Mouse (Mus musculus): ENCODE results near the gene Otud5.
"Not testable (repeated sequence)": the region's sequence is repeated elsewhere in the genome, so short reads cannot be mapped to it uniquely, and the experiment has no call there.

The Otud5 gene

DNA sequence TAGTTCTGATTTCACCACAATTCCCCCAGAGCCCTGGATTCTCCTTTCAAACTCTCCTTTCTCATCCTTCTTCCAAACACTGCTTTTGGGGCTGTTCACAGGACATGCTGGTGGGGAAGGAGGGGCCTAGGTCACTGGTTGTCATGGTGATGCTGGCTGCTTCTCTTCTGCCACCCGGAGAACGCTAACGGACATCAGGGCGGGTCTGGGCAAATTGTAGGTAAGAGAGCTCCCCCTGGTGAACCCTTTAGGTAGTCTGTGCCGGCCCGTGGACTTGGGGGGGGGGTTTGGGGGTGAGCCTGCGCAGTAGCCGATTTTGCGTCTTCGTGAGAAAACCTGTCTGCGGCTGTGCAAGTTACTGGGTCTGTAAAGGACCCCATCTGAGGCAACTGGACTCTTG, 38.7 kb downstream of the Otud5 start:
- DNase-seq (ENCODE audit: low read depth), result peak; percentile 91

DNA sequence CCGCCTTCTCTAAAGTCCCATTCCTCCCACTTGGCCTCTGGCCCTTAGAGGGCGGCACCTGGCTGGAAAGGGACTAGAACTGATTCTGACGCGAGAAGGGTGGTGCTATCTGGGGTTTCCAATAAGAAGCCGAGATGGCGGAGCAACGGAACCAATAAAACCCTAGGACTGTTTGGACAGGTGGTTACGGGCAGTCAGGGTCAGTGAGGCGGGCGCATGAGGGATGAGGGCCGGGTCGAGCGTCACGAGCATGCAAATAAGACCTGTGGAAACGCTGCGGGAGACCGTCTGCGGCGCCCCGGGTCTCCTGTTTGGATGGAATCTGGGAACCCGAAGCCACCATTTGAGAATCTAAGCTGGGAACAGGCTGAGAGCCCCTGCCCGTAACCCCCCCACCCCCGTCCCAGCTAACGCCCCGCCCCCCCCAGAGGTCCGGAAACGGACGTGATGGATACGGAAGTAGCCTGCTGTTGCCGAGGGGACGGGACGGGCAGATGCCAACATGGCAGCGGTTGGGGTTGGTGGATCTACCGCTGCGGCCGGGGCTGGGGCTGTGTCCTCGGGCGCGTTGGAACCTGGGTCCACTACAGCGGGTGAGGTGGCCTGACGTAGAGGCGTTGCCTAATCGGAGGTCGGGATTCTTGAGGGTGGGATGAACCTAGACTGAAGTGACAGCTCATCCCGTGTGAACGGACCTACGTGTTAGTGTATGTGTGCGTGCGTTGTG, 42.8 kb downstream of the Otud5 start, which contains the start of gene Slc35a2:
Gene Slc35a2 (plus strand): TSS at position 188 of the 727 bp plus-strand sequence.
- DNase-seq (ENCODE audit: low read depth), result peak; percentile 95

DNA sequence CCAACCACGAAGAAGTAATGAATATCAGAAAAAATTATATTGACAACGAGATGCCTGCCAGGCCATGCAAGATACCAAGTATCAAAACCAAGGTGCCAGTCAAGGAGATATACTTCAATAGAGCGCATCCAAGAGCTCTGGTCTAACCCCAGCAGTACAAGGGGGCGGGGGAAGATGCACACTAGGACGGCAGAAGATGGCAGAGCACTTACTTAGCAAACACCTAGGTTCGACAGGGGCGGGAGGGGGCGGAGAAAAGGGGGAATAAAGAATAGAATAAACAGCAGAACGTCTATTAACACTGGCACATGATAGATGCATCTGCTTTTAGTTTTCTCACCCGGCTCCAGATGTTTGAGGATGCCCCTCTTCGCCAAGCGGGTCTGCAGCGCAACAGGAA, 57.0 kb downstream of the Otud5 start:
- peak; percentile 21 for DNase-seq (ENCODE audit: low read depth)

DNA sequence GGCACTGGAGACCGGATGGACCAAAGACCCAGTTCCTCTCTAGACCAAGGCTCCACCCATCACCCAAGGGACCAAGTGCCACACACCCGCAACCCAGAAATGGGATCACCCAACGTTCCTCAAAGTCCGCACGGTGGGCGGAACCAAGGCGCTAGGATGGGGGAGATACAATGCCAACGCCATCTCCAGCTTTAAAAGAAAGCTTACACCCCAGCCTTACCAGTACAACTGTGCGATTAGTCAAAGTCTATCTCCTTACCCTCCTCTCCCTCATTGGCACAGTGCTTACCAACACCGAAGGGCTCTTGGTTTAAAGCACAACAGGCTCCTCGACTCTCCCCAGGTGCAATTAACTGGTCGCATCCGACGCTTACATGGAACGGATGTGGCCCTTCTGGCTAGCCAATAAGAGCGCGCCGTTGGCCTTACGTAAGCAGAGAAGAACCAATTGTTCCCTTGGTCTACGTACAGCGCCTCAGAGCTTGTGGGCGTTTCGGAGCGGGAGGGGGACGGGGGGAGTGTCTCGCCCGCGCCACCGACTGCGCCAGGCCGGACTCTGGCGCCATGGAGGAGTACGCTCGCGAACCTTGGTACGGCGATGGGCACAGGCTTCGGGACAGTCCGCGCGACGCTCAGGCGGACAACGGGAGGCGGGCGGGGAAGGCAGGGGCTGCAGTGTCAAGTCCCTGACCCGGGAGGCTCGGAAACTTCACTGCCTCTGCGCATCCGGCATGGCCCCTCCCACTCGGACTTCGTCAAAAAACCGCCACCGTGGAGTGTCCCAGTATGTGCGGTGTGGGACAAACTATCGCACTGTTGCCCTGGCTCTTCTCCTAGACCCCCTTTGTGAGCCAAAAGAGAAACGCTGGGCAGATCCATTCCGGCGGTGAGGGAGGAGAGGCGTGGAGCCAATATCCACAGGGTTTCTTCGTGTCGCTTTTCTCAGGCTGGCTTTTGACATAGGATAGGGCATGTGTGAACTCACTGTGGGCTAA, 58.0 kb downstream of the Otud5 start, which contains the start of the genes Pqbp1 and Timm17b:
Gene Pqbp1 (minus strand): TSS at position 390 of the 995 bp plus-strand sequence.
Gene Timm17b (plus strand): TSS at position 478 of the 995 bp plus-strand sequence.
- peak; percentile 98 for DNase-seq (ENCODE audit: low read depth)

DNA sequence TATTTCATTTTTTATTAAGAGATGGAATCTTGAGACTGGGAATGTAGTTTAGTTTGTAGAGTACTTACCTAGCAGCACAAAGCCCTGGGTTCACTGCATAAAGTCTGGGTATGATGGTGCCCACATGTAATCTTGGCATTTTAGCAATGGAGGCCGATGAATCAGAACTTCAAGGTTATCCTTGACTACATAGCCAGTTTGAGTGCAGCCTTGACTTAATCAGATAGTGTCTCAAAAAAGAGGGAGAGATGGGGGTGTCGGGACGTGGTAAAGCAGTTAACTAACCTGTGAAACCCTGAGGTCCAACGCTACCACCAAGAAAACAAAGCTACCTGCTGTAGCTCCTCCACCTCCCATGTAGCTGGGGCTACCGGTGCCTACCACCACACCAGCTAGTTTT, 63.3 kb downstream of the Otud5 start:
- no peak for DNase-seq (ENCODE audit: low read depth)

DNA sequence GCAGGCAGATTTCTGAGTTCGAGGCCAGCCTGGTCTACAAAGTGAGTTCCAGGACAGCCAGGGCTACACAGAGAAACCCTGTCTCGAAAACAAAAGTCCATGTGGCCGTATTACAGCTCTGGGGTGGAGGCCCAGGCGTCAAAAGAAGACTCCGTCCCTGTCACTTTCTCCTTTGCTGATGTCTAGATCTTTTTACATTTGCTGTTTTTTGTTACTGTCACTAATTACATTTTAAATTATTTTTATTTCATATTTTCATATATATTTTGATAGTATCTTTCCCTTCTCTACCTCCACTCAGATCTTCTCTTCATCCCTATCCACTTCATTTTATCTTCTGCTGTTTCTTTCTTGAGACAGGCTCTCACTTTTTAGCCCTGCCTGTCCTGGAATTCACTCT, 66.6 kb downstream of the Otud5 start, which contains the start of gene Gm10491:
Gene Gm10491 (minus strand): TSS at position 101 of the 400 bp plus-strand sequence.
- DNase-seq (ENCODE audit: low read depth), result no peak

DNA sequence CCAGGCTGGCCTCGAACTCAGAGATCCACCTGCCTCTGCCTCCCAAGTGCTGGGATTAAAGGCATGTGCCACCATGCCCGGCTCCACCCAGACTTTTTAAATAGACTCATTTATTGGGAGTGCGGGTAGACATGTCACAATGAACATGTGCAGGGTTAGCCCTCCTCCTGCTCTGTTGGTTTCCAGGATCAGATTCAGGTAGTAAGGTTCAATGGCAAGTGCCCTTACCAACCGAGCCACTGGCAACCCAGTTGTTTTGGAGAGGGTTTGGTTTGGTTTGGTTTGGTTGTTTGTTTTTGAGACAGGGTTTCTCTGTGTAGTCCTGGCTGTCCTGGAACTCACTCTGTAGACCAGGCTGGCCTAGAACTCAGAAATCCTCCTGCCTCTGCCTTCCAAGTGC, 68.1 kb downstream of the Otud5 start, which contains the start of gene Gm10490:
Gene Gm10490 (plus strand): TSS at position 301 of the 400 bp plus-strand sequence.
- not testable (repeated sequence) for DNase-seq (ENCODE audit: low read depth)

DNA sequence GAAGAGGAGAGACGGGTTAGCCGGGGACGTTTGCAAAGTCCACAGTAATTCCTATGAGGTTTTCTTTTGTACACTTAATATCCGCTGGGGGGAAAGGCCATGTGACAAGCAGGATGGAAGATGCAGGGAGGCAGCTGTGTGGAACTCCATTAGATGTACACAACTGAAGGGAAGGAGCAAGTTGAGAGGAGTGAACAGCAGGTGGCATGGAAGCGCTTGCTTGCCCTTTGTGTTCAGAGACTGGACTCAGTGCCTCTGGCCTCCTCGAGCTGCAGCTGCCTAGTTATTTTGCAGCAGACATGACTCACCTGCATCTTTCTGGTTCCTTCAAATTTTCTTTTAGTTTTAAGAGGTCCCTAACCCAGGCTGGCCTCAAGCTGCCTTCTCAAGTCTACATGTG, 69.3 kb downstream of the Otud5 start:
- peak; percentile 5 for DNase-seq (ENCODE audit: low read depth)

DNA sequence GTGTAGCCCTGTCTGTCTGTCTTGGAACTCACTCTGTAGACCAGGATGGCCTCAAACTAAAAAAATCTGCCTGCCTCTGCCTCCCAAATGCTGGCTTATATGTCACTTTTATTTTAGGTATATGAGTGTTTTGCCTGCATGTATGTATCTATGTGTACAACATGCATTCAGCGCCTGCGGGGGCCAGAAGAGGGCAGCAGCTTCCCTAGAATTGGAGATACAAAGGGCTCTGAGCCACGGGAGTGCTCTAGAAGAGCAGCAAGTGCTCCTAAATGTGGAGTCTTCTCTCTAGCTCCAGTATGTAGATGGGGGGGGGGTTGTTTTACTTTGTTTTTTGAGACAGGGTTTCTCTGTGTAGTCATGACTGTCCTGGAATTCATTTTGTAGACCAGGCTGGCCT, 74.5 kb downstream of the Otud5 start:
- peak; percentile 36 for DNase-seq (ENCODE audit: low read depth)

DNA sequence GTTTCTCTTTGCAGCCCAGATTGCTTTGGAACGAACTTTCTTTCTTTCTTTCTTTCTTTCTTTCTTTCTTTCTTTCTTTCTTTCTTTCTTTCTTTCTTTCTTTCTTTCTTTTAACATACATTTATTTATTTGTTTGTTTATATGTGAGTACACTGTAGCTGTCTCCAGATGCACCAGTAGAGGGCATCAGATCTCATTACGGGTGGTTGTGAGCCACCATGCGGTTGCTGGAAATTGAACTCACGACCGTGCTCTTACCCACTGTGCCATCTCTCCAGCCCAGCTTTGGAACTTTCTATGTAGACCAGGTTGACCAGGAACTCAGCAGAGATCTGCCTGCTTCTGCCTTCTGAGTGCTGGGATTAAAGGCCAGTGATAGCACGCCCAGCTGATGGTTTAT, 76.8 kb downstream of the Otud5 start:
- peak; percentile 7 for DNase-seq (ENCODE audit: low read depth)

DNA sequence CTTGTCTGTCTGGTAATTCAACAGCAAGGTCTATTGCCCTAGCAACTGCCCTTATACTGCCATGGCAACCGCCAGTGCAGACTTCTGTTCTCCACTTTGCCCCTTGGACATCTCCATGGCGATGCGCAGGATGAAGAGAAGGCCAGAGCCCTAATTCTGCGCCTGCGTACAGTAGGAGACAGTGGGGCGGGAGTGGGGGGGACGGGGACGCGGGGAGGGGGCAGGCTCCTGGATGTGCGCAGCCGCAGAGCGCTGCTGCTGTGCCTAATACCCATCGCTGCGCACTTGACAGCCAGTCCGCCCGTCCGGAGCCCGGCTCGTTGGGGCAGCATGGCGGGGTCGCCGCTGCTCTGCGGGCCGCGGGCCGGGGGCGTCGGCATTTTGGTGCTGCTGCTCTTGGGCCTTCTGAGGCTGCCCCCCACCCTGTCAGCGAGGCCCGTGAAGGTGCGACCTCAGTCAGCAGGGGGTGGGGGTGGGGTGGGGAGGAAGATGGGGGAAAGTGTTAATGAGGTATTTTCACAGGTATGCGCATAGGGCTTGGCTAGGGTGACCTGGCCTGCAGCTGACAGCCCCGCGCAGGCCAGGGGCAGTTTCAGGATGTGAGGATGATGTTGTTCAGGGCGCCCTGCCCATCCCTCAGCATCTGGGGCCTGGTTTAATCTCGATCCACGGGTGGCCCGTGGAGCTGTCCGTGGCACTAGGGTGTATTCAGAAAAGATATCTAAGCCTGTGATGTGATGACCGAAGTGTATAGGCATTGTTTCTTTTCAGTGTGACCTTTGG, 78.6 kb downstream of the Otud5 start, which contains the start of gene Pcsk1n:
Gene Pcsk1n (plus strand): TSS at position 222 of the 783 bp plus-strand sequence.
- DNase-seq (ENCODE audit: low read depth), result no peak

DNA sequence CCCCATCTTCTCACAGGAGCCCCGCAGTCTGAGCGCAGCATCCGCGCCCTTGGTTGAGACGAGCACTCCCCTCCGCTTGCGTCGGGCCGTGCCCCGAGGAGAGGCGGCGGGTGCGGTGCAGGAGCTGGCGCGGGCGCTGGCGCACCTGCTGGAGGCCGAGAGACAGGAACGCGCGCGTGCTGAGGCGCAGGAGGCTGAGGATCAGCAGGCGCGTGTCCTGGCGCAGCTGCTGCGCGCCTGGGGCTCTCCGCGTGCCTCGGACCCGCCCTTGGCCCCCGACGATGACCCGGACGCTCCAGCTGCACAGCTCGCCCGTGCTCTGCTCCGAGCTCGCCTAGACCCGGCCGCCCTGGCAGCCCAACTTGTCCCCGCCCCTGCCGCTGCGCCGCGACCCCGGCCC, 80.9 kb downstream of the Otud5 start:
- DNase-seq (ENCODE audit: low read depth), result no peak
